Mouse (Mus musculus): Measurements from ENCODE around the gene Bag6. TPM values are rescaled to one million over a fixed set of nuclear protein-coding genes. Genes with fewer than 3 reads are reported as not detected.

Bag6 gene
- polyA plus RNA-seq (2015; fragmentation: Nextera tagmentation; extraction: Ambion mirVana) = 45.2 and 46.4 TPM in 2 replicates

DNA sequence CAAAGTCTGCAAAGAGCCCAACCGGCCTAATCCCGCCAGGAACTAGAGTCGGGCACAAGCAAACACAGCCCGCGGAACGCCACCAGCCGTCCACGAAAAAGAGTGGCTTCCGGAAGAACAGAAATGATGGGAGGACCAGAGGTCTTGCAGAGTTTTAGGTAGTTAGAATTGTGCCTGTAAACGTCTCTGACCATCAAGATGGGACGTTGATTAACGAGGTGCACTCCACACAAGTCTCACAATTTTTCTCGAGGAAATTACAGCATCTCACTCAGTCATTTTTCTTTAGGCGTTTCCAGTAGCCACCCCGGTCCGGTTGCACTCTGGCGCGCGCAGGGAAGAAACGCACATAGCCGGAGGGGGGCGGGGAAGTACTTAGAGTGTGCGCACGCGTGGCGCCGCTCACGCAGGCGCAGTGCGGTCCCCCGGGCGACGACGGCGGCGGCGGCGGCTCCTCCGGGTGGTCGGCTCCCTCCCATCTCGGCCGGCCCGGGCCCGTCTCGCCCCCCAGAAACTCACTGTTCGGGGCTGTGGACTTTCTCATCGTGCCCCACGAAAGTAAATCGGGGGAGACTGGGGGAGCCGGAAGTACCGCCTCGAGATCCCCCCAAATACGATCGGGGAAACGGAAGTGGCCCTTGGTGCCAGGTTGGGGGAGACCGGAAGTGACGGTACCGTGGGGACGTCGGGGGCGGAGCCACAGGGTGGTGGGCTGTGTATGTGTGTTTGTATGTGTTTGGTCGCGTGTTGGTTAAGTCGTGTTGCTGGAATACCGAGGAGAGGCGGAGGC is at the start of gene Bag6:
Gene Bag6 (plus strand): TSS at position 378 of the 790 bp plus-strand sequence.
- Histone ChIP-seq H3K9ac (peak within 1 kb of the TSS; percentile 76), H3K4me3 (replicated peaks) (peak within 1 kb of the TSS; percentile 68), H3K4me1 (replicated peaks) (peaks cover 10% of the 10 kb centered on the region), H3K4me2 (replicated peaks) (peak within 1 kb of the TSS; percentile 69), H3K36me3 (peaks cover 18% of the 10 kb centered on the region), H3K27ac (peak within 1 kb of the TSS; percentile 95), H3K27me3 (replicated peaks) (no peaks in the 10 kb centered on the region), H3K9me3 (no peaks in the 10 kb centered on the region)
- peak; percentile 95 for ATAC-seq
- WGBS = under 1% methylated on average over 66 of the region's 66 CpGs

GRCm38 (mm10) chr17:35085208-35085865 is 49.6 kb upstream of the Bag6 start, which contains the start of gene Ly6g6f:
Gene Ly6g6f (minus strand): TSS chr17:35085610.
- Histone ChIP-seq H3K4me1 (replicated peaks) (peaks cover 14% of the 10 kb centered on the region), H3K27me3 (replicated peaks) (no peaks in the 10 kb centered on the region), H3K27ac (no peak within 1 kb of the TSS), H3K36me3 (no peaks in the 10 kb centered on the region), H3K9me3 (no peaks in the 10 kb centered on the region), H3K4me3 (replicated peaks) (no peak within 1 kb of the TSS), H3K9ac (no peak within 1 kb of the TSS), H3K4me2 (replicated peaks) (no peak within 1 kb of the TSS)
- ATAC-seq = no peak
- 61% methylated on average over 7 of the region's 7 CpGs for WGBS

DNA sequence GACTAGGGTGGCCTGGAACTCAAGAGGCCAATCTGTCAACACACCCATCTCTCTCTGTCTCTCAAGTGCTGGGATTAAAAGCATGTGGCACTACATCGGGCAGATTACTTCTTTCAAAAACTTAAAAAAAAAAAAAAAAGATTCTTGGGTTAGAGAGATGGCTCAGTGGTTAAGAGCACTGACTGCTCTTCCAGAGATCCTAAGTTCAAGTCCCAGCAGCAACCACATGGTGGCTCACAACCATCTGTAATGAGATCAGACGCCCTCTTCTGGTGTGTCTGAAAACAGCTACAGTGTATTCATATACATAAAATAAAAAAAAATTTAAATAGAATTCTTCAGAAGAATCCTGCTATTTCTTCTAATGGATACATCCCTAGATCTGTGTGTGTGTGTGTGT is 46.8 kb upstream of the Bag6 start:
- no peak overlapping the region for H3K9ac ChIP-seq
- H3K4me2 ChIP-seq (replicated peaks) = no peak overlapping the region
- H3K4me3 ChIP-seq (replicated peaks) = no peak overlapping the region
- no peaks in the 10 kb centered on the region for H3K27me3 ChIP-seq (replicated peaks)
- H3K36me3 ChIP-seq = peaks cover 11% of the 10 kb centered on the region
- WGBS = 45% methylated on average over 2 of the region's 2 CpGs
- no peak overlapping the region for H3K27ac ChIP-seq
- H3K4me1 ChIP-seq (replicated peaks) = peaks cover 12% of the 10 kb centered on the region
- ATAC-seq = no peak
- no peaks in the 10 kb centered on the region for H3K9me3 ChIP-seq

- Histone ChIP-seq H3K27me3 (replicated peaks) (no peaks in the 10 kb centered on the region), H3K36me3 (peaks cover 11% of the 10 kb centered on the region), H3K27ac (peak within 1 kb of the TSS; percentile 97), H3K4me1 (replicated peaks) (peaks cover 12% of the 10 kb centered on the region), H3K4me3 (replicated peaks) (peak within 1 kb of the TSS; percentile 70), H3K9ac (peak within 1 kb of the TSS; percentile 88), H3K4me2 (replicated peaks) (peak within 1 kb of the TSS; percentile 66), H3K9me3 (no peaks in the 10 kb centered on the region)
- WGBS = 3% methylated on average over 63 of the region's 67 CpGs
- peak; percentile 99 for ATAC-seq
Observed at GRCm38 (mm10) chr17:35088825-35089644, 45.9 kb upstream of the Bag6 start, which contains the start of gene Abhd16a. Gene Abhd16a (plus strand): TSS chr17:35089263.

- no peak for ATAC-seq
- WGBS = 69% methylated on average over 8 of the region's 8 CpGs
Observed at GRCm38 (mm10) chr17:35090166-35090932, 44.6 kb upstream of the Bag6 start.

GRCm38 (mm10) chr17:35092403-35093198 is 42.4 kb upstream of the Bag6 start:
- peaks cover 27% of the 10 kb centered on the region for H3K36me3 ChIP-seq
- no peak overlapping the region for H3K4me2 ChIP-seq (replicated peaks)
- ATAC-seq = no peak
- 88% methylated on average over 14 of the region's 14 CpGs for WGBS
- no peak overlapping the region for H3K9ac ChIP-seq
- no peak overlapping the region for H3K27ac ChIP-seq
- no peak overlapping the region for H3K4me3 ChIP-seq (replicated peaks)
- no peaks in the 10 kb centered on the region for H3K9me3 ChIP-seq
- H3K27me3 ChIP-seq (replicated peaks) = no peaks in the 10 kb centered on the region
- peaks cover 16% of the 10 kb centered on the region for H3K4me1 ChIP-seq (replicated peaks)

More at GRCm38 (mm10) chr17:35090166-35090932, 44.6 kb upstream of the Bag6 start:
- H3K9me3 ChIP-seq = no peaks in the 10 kb centered on the region
- peak overlapping the region; percentile 88 for H3K9ac ChIP-seq
- H3K4me1 ChIP-seq (replicated peaks) = peaks cover 16% of the 10 kb centered on the region
- H3K4me2 ChIP-seq (replicated peaks) = peak overlapping the region; percentile 66
- peaks cover 11% of the 10 kb centered on the region for H3K36me3 ChIP-seq
- peak overlapping the region; percentile 70 for H3K4me3 ChIP-seq (replicated peaks)
- no peak overlapping the region for H3K27ac ChIP-seq
- H3K27me3 ChIP-seq (replicated peaks) = no peaks in the 10 kb centered on the region

GRCm38 (mm10) chr17:35094475-35095365 is 40.3 kb upstream of the Bag6 start:
- 83% methylated on average over 15 of the region's 15 CpGs for WGBS
- Histone ChIP-seq H3K9ac (no peak overlapping the region; the same call in 1 of the 2 replicates), H3K9me3 (no peaks in the 10 kb centered on the region), H3K4me1 (replicated peaks) (peaks cover 22% of the 10 kb centered on the region), H3K36me3 (peaks cover 42% of the 10 kb centered on the region), H3K27ac (no peak overlapping the region), H3K4me3 (replicated peaks) (no peak overlapping the region), H3K27me3 (replicated peaks) (no peaks in the 10 kb centered on the region), H3K4me2 (replicated peaks) (no peak overlapping the region)
- no peak for ATAC-seq

DNA sequence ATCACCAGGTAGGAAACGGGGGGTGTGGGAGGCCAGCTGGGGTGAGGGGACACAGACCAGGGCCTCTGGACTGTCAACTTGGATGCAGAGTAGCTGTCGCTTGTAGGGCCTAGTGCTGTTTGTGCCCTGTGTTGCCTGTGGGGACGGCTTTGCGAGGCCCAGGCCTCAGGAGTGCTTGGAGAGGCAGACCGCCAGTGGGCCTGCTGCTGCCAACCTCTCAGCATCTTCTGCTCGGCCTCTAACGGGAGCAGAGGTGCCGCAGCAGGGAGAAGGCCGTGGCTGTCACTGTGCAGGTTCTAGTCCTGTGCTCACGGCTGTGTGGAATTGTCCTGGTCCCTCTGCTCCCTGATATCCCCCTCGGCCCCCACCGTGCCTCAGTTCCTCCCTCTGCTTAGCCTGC is 38.4 kb upstream of the Bag6 start:
- peaks cover 17% of the 10 kb centered on the region for H3K4me1 ChIP-seq (replicated peaks)
- no peaks in the 10 kb centered on the region for H3K27me3 ChIP-seq (replicated peaks)
- no peak for ATAC-seq
- H3K27ac ChIP-seq = no peak overlapping the region
- no peak overlapping the region for H3K4me3 ChIP-seq (replicated peaks)
- no peak overlapping the region for H3K4me2 ChIP-seq (replicated peaks)
- peaks cover 50% of the 10 kb centered on the region for H3K36me3 ChIP-seq
- WGBS = 85% methylated on average over 12 of the region's 12 CpGs
- H3K9me3 ChIP-seq = no peaks in the 10 kb centered on the region
- no peak overlapping the region for H3K9ac ChIP-seq

GRCm38 (mm10) chr17:35097164-35097655 is 37.8 kb upstream of the Bag6 start:
- Histone ChIP-seq H3K27ac (no peak overlapping the region), H3K27me3 (replicated peaks) (no peaks in the 10 kb centered on the region), H3K9me3 (no peaks in the 10 kb centered on the region), H3K4me1 (replicated peaks) (peaks cover 23% of the 10 kb centered on the region), H3K4me3 (replicated peaks) (no peak overlapping the region), H3K4me2 (replicated peaks) (no peak overlapping the region), H3K9ac (no peak overlapping the region), H3K36me3 (peaks cover 55% of the 10 kb centered on the region)
- WGBS = 92% methylated on average over 12 of the region's 12 CpGs
- ATAC-seq = no peak

DNA sequence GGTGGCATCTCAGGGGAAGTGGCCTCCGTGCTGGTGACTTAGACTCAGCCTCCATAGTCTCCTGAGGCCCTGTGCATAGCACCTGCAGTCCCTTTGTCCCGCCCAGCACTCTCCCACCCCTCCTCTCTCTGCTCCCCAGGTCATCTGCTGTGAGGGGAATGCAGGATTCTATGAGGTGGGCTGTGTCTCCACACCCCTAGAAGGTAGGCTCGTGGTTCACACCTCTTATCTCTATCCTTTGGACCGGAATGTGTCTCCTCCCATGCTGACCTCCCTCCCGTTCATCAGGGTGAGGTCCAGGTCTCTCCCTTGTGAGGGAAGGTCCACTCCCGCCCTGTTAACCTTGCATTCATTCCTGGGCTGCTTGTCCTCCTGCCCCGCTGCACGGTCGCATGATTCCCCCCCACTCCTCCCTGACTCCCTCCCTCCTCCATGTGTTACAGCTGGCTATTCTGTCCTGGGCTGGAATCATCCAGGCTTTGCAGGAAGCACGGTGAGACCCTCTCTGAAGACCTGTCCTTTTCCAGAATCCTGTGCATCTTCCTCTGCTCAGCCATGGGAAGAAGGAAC is 34.7 kb upstream of the Bag6 start:
- peaks cover 30% of the 10 kb centered on the region for H3K4me1 ChIP-seq (replicated peaks)
- H3K9ac ChIP-seq = no peak overlapping the region
- no peaks in the 10 kb centered on the region for H3K27me3 ChIP-seq (replicated peaks)
- peaks cover 51% of the 10 kb centered on the region for H3K36me3 ChIP-seq
- peak; percentile 60 for ATAC-seq
- no peak overlapping the region for H3K4me3 ChIP-seq (replicated peaks)
- H3K9me3 ChIP-seq = no peaks in the 10 kb centered on the region
- H3K27ac ChIP-seq = peak overlapping the region; percentile 48; the same call in 1 of the 2 replicates
- no peak overlapping the region for H3K4me2 ChIP-seq (replicated peaks)
- 52% methylated on average over 10 of the region's 10 CpGs for WGBS
